Mouse (Mus musculus): ENCODE data around the gene Frem3.

The Frem3 gene

GRCm38 (mm10) chr8:80610549-80611440, at the start of gene Frem3:
Frem3 (plus strand) TSS chr8:80611080.
- DNase-seq = no peak

- peak; percentile 5 for DNase-seq
These were observed 46.6 kb upstream of the Frem3 start for GRCm38 (mm10) chr8:80564205-80564839.

- no peak for DNase-seq
These were observed 43.4 kb upstream of the Frem3 start for GRCm38 (mm10) chr8:80567471-80567870.

- peak; percentile 67 for DNase-seq
These were observed 42.5 kb upstream of the Frem3 start for GRCm38 (mm10) chr8:80568243-80568995.

GRCm38 (mm10) chr8:80572417-80573061, 38.3 kb upstream of the Frem3 start:
- peak; percentile 52 for DNase-seq

GRCm38 (mm10) chr8:80577126-80577525, 33.8 kb upstream of the Frem3 start:
- DNase-seq = no peak

- DNase-seq = no peak
These were observed 31.8 kb upstream of the Frem3 start for GRCm38 (mm10) chr8:80579038-80579437.

GRCm38 (mm10) chr8:80592626-80593025, 18.3 kb upstream of the Frem3 start:
- DNase-seq = no peak

- DNase-seq = no peak
These were observed 10.2 kb upstream of the Frem3 start for GRCm38 (mm10) chr8:80600600-80601170.

- DNase-seq = no peak
These were observed 9.0 kb upstream of the Frem3 start for GRCm38 (mm10) chr8:80601886-80602285.

- DNase-seq = no peak
These were observed 3.8 kb upstream of the Frem3 start for GRCm38 (mm10) chr8:80607082-80607481.

- no peak for DNase-seq
These were observed 516 bp downstream of the Frem3 start for GRCm38 (mm10) chr8:80611441-80611751.

- DNase-seq = no peak
These were observed 8.9 kb downstream of the Frem3 start for GRCm38 (mm10) chr8:80619787-80620186.

- no peak for DNase-seq
These were observed 36.5 kb downstream of the Frem3 start for GRCm38 (mm10) chr8:80647394-80647793.

GRCm38 (mm10) chr8:80657639-80658038, 46.8 kb downstream of the Frem3 start:
- DNase-seq = no peak

GRCm38 (mm10) chr8:80661055-80661454, 50.2 kb downstream of the Frem3 start:
- DNase-seq = no peak

- DNase-seq = no peak
These were observed 52.6 kb downstream of the Frem3 start for GRCm38 (mm10) chr8:80663476-80663875.

GRCm38 (mm10) chr8:80669277-80669901, 58.5 kb downstream of the Frem3 start:
- no peak for DNase-seq

- DNase-seq = peak; percentile 43
These were observed 71.7 kb downstream of the Frem3 start for GRCm38 (mm10) chr8:80682594-80682993.

- DNase-seq = no peak
These were observed 73.0 kb downstream of the Frem3 start for GRCm38 (mm10) chr8:80683756-80684335.

- DNase-seq = peak; percentile 85
These were observed 77.3 kb downstream of the Frem3 start for GRCm38 (mm10) chr8:80688141-80688540.

Data from heart, adult 11 months (tissue).